Mouse (Mus musculus) heart, adult 2 months (tissue): ENCODE results near the gene Prss33.

Source experiments
- CTCF ChIP-seq: fragments of 200-600 bp; IDR thresholded peaks from 2 replicates; pipeline ENCODE4 v1.8.1; 2022; ENCODE audit warnings: antibody characterized with exemption, mild to moderate bottlenecking, moderate library complexity
- EP300 ChIP-seq: fragments of 200-500 bp; IDR thresholded peaks from 2 replicates; pipeline ENCODE4 v1.6.1; 2011; ENCODE audit warnings: low read depth, low read length, control low read depth; ENCODE audit not compliant: insufficient read depth
- POLR2A ChIP-seq: fragments of 200-500 bp; IDR thresholded peaks from 2 replicates; pipeline ENCODE4 v1.6.1; 2011; ENCODE audit warnings: mild to moderate bottlenecking, low read depth, low read length, control low read depth; ENCODE audit not compliant: insufficient read depth

GRCm38 (mm10) chr17:23819235-23819634 is 16.6 kb downstream of the Prss33 start:
- TF ChIP-seq CTCF (no peak), EP300 (no peak), POLR2A (no peak)
